Mouse (Mus musculus): ENCODE results near the gene Nr6a1. TPM values are rescaled to one million over a fixed set of nuclear protein-coding genes. Genes with fewer than 3 reads are reported as not detected.

The Nr6a1 gene
- polyA plus RNA-seq, 2 experiments, result 0.90 to 1.2 TPM

GRCm38 (mm10) chr2:38925171-38926080, 2.1 kb downstream of the Nr6a1 start:
- peak overlapping the region; percentile 75 to 83 for H3K4me3 ChIP-seq (ENCODE audit: insufficient read depth in 1 of 2, low read depth in 2 of 2, low read length in 2 of 2)
- peak; percentile 14; the same call in 1 of the 2 replicates for ATAC-seq (ENCODE audit: insufficient read depth)
- H3K27ac ChIP-seq, result no peak overlapping the region
- H3K9me3 ChIP-seq (ENCODE audit: control insufficient read depth, low read length), result no peaks in the 10 kb centered on the region
- peak overlapping the region; percentile 35; the same call in 1 of the 2 replicates for H3K9ac ChIP-seq (replicated peaks)
- WGBS (ENCODE audit: insufficient replicate concordance), result under 1% methylated on average over 51 of the region's 51 CpGs
- H3K27me3 ChIP-seq (ENCODE audit: control insufficient read depth, insufficient read depth, low read length), result peaks cover 33% of the 10 kb centered on the region
- H3K4me2 ChIP-seq (ENCODE audit: low read depth), result peak overlapping the region; percentile 68
- no peaks in the 10 kb centered on the region for H3K36me3 ChIP-seq (replicated peaks; ENCODE audit: control insufficient read depth, insufficient read depth, low read depth)
- DNase-seq (ENCODE audit: low read depth in 3 of 3, low spot score in 3 of 3), result no peak
- TF ChIP-seq EP300 (IDR thresholded peaks at IDR 0.05; ENCODE audit: low read depth) (no peak), CTCF (IDR thresholded peaks at IDR 0.05; ENCODE audit: low read depth) (no peak)
- peaks cover 3 to 4% of the 10 kb centered on the region in 2 experiments; a peak in 1 of 4 replicates for H3K4me1 ChIP-seq (replicated peaks; ENCODE audit: control insufficient read depth in 2 of 2, insufficient read depth in 2 of 2, low read length in 1 of 2)

- H3K9me3 ChIP-seq (ENCODE audit: control insufficient read depth, low read length), result no peaks in the 10 kb centered on the region
- peaks cover 33% of the 10 kb centered on the region for H3K27me3 ChIP-seq (ENCODE audit: control insufficient read depth, insufficient read depth, low read length)
- H3K9ac ChIP-seq (replicated peaks), result no peak overlapping the region
- H3K4me2 ChIP-seq (ENCODE audit: low read depth), result peak overlapping the region; percentile 68
- peak overlapping the region; percentile 75 to 83 for H3K4me3 ChIP-seq (ENCODE audit: insufficient read depth in 1 of 2, low read depth in 2 of 2, low read length in 2 of 2)
- 20% methylated on average over 10 of the region's 10 CpGs for WGBS (ENCODE audit: insufficient replicate concordance)
- H3K4me1 ChIP-seq (replicated peaks; ENCODE audit: control insufficient read depth in 2 of 2, insufficient read depth in 2 of 2, low read length in 1 of 2), result peaks cover 3 to 4% of the 10 kb centered on the region in 2 experiments; a peak in 1 of 4 replicates
- DNase-seq (ENCODE audit: low read depth in 3 of 3, low spot score in 3 of 3) (no peak), ATAC-seq (ENCODE audit: insufficient read depth) (no peak)
- H3K27ac ChIP-seq, result no peak overlapping the region
- TF ChIP-seq CTCF (IDR thresholded peaks at IDR 0.05; ENCODE audit: low read depth) (no peak), EP300 (IDR thresholded peaks at IDR 0.05; ENCODE audit: low read depth) (no peak)
- H3K36me3 ChIP-seq (replicated peaks; ENCODE audit: control insufficient read depth, insufficient read depth, low read depth), result no peaks in the 10 kb centered on the region
These were observed 2.9 kb downstream of the Nr6a1 start for GRCm38 (mm10) chr2:38924571-38924970.

- peaks cover 3 to 4% of the 10 kb centered on the region in 2 experiments; a peak in 1 of 4 replicates for H3K4me1 ChIP-seq (replicated peaks; ENCODE audit: control insufficient read depth in 2 of 2, insufficient read depth in 2 of 2, low read length in 1 of 2)
- H3K4me3 ChIP-seq (ENCODE audit: insufficient read depth in 1 of 2, low read depth in 2 of 2, low read length in 2 of 2), result no peak overlapping the region
- peaks cover 33% of the 10 kb centered on the region for H3K27me3 ChIP-seq (ENCODE audit: control insufficient read depth, insufficient read depth, low read length)
- DNase-seq (ENCODE audit: low read depth in 3 of 3, low spot score in 3 of 3) (no peak), ATAC-seq (ENCODE audit: insufficient read depth) (no peak)
- H3K9me3 ChIP-seq (ENCODE audit: control insufficient read depth, low read length), result no peaks in the 10 kb centered on the region
- TF ChIP-seq CTCF (IDR thresholded peaks at IDR 0.05; ENCODE audit: low read depth) (no peak), EP300 (IDR thresholded peaks at IDR 0.05; ENCODE audit: low read depth) (no peak)
- H3K9ac ChIP-seq (replicated peaks), result no peak overlapping the region
- no peaks in the 10 kb centered on the region for H3K36me3 ChIP-seq (replicated peaks; ENCODE audit: control insufficient read depth, insufficient read depth, low read depth)
- H3K27ac ChIP-seq, result no peak overlapping the region
- no peak overlapping the region for H3K4me2 ChIP-seq (ENCODE audit: low read depth)
- 50% methylated on average over 2 of the region's 2 CpGs for WGBS (ENCODE audit: insufficient replicate concordance)
These were observed 3.6 kb downstream of the Nr6a1 start for GRCm38 (mm10) chr2:38923911-38924310.

- TF ChIP-seq EP300 (IDR thresholded peaks at IDR 0.05; ENCODE audit: low read depth) (no peak), CTCF (IDR thresholded peaks at IDR 0.05; ENCODE audit: low read depth) (no peak)
- DNase-seq (ENCODE audit: low read depth in 3 of 3, low spot score in 3 of 3) (no peak), ATAC-seq (ENCODE audit: insufficient read depth) (no peak)
- Histone ChIP-seq H3K4me2 (ENCODE audit: low read depth) (no peak overlapping the region), H3K9me3 (ENCODE audit: control insufficient read depth, low read length) (no peaks in the 10 kb centered on the region), H3K9ac (replicated peaks) (no peak overlapping the region), H3K4me1 (replicated peaks; ENCODE audit: control insufficient read depth in 2 of 2, insufficient read depth in 2 of 2, low read length in 1 of 2) (peaks cover 3 to 4% of the 10 kb centered on the region in 2 experiments; a peak in 1 of 4 replicates), H3K27ac (no peak overlapping the region), H3K36me3 (replicated peaks; ENCODE audit: control insufficient read depth, insufficient read depth, low read depth) (no peaks in the 10 kb centered on the region), H3K4me3 (ENCODE audit: insufficient read depth in 1 of 2, low read depth in 2 of 2, low read length in 2 of 2) (no peak overlapping the region), H3K27me3 (ENCODE audit: control insufficient read depth, insufficient read depth, low read length) (peaks cover 33% of the 10 kb centered on the region)
- WGBS (ENCODE audit: insufficient replicate concordance), result 40% methylated on average over 3 of the region's 3 CpGs
These were observed 4.0 kb downstream of the Nr6a1 start for GRCm38 (mm10) chr2:38923471-38923870.

DNA sequence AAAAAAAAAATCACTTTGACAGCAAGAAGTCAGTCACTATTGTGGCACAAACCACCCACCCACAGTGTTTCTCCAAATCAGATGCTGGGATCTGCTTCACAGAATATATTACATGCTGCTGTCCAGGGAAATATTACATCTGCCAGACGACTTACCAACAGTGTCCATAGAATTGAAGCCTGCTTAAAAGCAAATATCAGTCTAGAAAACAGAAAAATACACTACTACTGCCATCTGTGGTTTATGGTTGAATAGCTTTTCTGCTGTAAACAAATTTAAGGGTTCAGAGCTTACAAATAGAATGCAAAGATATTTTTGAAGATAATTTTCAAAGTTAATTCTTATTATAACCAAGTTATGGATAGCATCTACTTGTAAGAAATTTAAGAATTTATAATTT, 6.1 kb downstream of the Nr6a1 start:
- no peak for DNase-seq (ENCODE audit: low read depth in 3 of 3, low spot score in 3 of 3)
- 25% methylated on average over 1 of the region's 1 CpGs for WGBS (ENCODE audit: insufficient replicate concordance)
- TF ChIP-seq CTCF (IDR thresholded peaks at IDR 0.05; ENCODE audit: low read depth) (no peak), EP300 (IDR thresholded peaks at IDR 0.05; ENCODE audit: low read depth) (no peak)
- Histone ChIP-seq H3K4me2 (ENCODE audit: low read depth) (no peak overlapping the region), H3K27ac (no peak overlapping the region), H3K4me3 (ENCODE audit: insufficient read depth in 1 of 2, low read depth in 2 of 2, low read length in 2 of 2) (no peak overlapping the region), H3K36me3 (replicated peaks; ENCODE audit: control insufficient read depth, insufficient read depth, low read depth) (no peaks in the 10 kb centered on the region), H3K27me3 (ENCODE audit: control insufficient read depth, insufficient read depth, low read length) (peaks cover 33% of the 10 kb centered on the region), H3K9me3 (ENCODE audit: control insufficient read depth, low read length) (no peaks in the 10 kb centered on the region), H3K9ac (replicated peaks) (no peak overlapping the region), H3K4me1 (replicated peaks; ENCODE audit: control insufficient read depth in 2 of 2, insufficient read depth in 2 of 2, low read length in 1 of 2) (0 out of 4 replicates have a peak, but pooled peaks cover 0 to 2% of the 10 kb centered on the region in 2 experiments)
- no peak for ATAC-seq (ENCODE audit: insufficient read depth)
